Mouse (Mus musculus) E14TG2a.4 (cell line): ENCODE measurements at regions not wholly inside any gene's neighbourhood (a gene's known extent, or its start where the extent isn't known, plus 50 kb on each side); places are given as distances from the start of the nearest gene placed in this dataset.

Experiments
- H3K27me3 ChIP-seq: 2 replicates; pipeline ENCODE4 v1.6.1; 2014; ENCODE audit warnings: low read length, control low read depth; ENCODE audit not compliant: insufficient read depth
- H3K36me3 ChIP-seq: 2 replicates; pipeline ENCODE4 v1.6.1; 2014; ENCODE audit warnings: low read length, control low read depth; ENCODE audit not compliant: insufficient read depth
- H3K4me1 ChIP-seq: replicated peaks from 2 replicates; pipeline ENCODE4 v1.6.1; 2014; ENCODE audit warnings: low read depth, low read length, control low read depth
- H3K4me3 ChIP-seq: replicated peaks from 2 replicates; pipeline ENCODE4 v1.5.1; 2014; ENCODE audit warnings: mild to moderate bottlenecking, low read length
- H3K9me3 ChIP-seq: 2 replicates; pipeline ENCODE4 v1.6.1; 2014; ENCODE audit warnings: low read length, control low read depth
- CTCF ChIP-seq: conservative IDR thresholded peaks from 2 replicates; pipeline ENCODE4 v1.5.1; 2014; ENCODE audit warnings: low read length
- NANOG ChIP-seq: IDR thresholded peaks from 2 replicates; pipeline ENCODE4 v1.6.1; 2014; ENCODE audit warnings: borderline replicate concordance, low read length, mixed read lengths
- POU5F1 ChIP-seq: IDR thresholded peaks from 2 replicates; pipeline ENCODE4 v1.6.1; 2014; ENCODE audit warnings: low read length, borderline replicate concordance

- Histone ChIP-seq H3K4me3 (no peak overlapping the region), H3K36me3 (no peaks in the 10 kb centered on the region), H3K27me3 (no peaks in the 10 kb centered on the region), H3K4me1 (no peaks in the 10 kb centered on the region; the same call in 1 of the 2 replicates), H3K9me3 (no peaks in the 10 kb centered on the region)
- TF ChIP-seq NANOG (no peak), POU5F1 (no peak), CTCF (no peak)
These were observed 73.6 kb downstream of the Sdc1 start for GRCm38 (mm10) chr12:8844748-8845147.

- H3K9me3 ChIP-seq = no peaks in the 10 kb centered on the region
- no peak overlapping the region for H3K4me3 ChIP-seq
- H3K36me3 ChIP-seq = no peaks in the 10 kb centered on the region
- no peaks in the 10 kb centered on the region; the same call in 1 of the 2 replicates for H3K4me1 ChIP-seq
- TF ChIP-seq POU5F1 (no peak), CTCF (no peak), NANOG (no peak)
- no peaks in the 10 kb centered on the region for H3K27me3 ChIP-seq
These were observed 74.3 kb downstream of the Sdc1 start for GRCm38 (mm10) chr12:8845443-8845842.

GRCm38 (mm10) chr12:8846425-8847226, 74.8 kb upstream of the Laptm4a start:
- Histone ChIP-seq H3K4me3 (no peak overlapping the region), H3K4me1 (no peaks in the 10 kb centered on the region; the same call in 1 of the 2 replicates), H3K27me3 (no peaks in the 10 kb centered on the region), H3K36me3 (no peaks in the 10 kb centered on the region), H3K9me3 (no peaks in the 10 kb centered on the region)
- TF ChIP-seq NANOG (no peak), POU5F1 (no peak), CTCF (no peak)

GRCm38 (mm10) chr12:8847227-8847857, 74.1 kb upstream of the Laptm4a start:
- Histone ChIP-seq H3K36me3 (no peaks in the 10 kb centered on the region), H3K27me3 (no peaks in the 10 kb centered on the region), H3K4me3 (no peak overlapping the region), H3K4me1 (no peaks in the 10 kb centered on the region; the same call in 1 of the 2 replicates), H3K9me3 (no peaks in the 10 kb centered on the region)
- TF ChIP-seq NANOG = no peak
- no peak for TF ChIP-seq CTCF
- no peak for TF ChIP-seq POU5F1

- Histone ChIP-seq H3K36me3 (no peaks in the 10 kb centered on the region), H3K4me1 (no peaks in the 10 kb centered on the region; the same call in 1 of the 2 replicates), H3K9me3 (no peaks in the 10 kb centered on the region), H3K27me3 (no peaks in the 10 kb centered on the region), H3K4me3 (no peak overlapping the region)
- no peak for TF ChIP-seq POU5F1
- TF ChIP-seq CTCF = no peak
- TF ChIP-seq NANOG = no peak
These were observed 73.5 kb upstream of the Laptm4a start for GRCm38 (mm10) chr12:8847858-8848383.

- peaks cover 30% of the 10 kb centered on the region for H3K27me3 ChIP-seq
These were observed 67.6 kb upstream of the Laptm4a start for GRCm38 (mm10) chr12:8853858-8854257.

GRCm38 (mm10) chr12:8854401-8854800, 67.1 kb upstream of the Laptm4a start:
- no peak overlapping the region for H3K4me3 ChIP-seq
- peaks cover 19% of the 10 kb centered on the region for H3K4me1 ChIP-seq
- H3K9me3 ChIP-seq = no peaks in the 10 kb centered on the region
- H3K27me3 ChIP-seq = peaks cover 35% of the 10 kb centered on the region
- no peak for TF ChIP-seq CTCF
- TF ChIP-seq NANOG = no peak
- no peak for TF ChIP-seq POU5F1
- H3K36me3 ChIP-seq = no peaks in the 10 kb centered on the region

More at GRCm38 (mm10) chr12:8853858-8854257, 67.6 kb upstream of the Laptm4a start:
- Histone ChIP-seq H3K4me3 (no peak overlapping the region), H3K9me3 (no peaks in the 10 kb centered on the region), H3K36me3 (no peaks in the 10 kb centered on the region), H3K4me1 (peaks cover 14% of the 10 kb centered on the region)
- no peak for TF ChIP-seq POU5F1
- TF ChIP-seq NANOG = no peak
- TF ChIP-seq CTCF = no peak

- H3K4me3 ChIP-seq = no peak overlapping the region
- peaks cover 39% of the 10 kb centered on the region for H3K27me3 ChIP-seq
These were observed 66.3 kb upstream of the Laptm4a start for GRCm38 (mm10) chr12:8855119-8855518.

More at GRCm38 (mm10) chr12:8855119-8855518, 66.3 kb upstream of the Laptm4a start:
- TF ChIP-seq NANOG (no peak), CTCF (no peak), POU5F1 (no peak)
- Histone ChIP-seq H3K9me3 (no peaks in the 10 kb centered on the region), H3K36me3 (no peaks in the 10 kb centered on the region), H3K4me1 (peaks cover 27% of the 10 kb centered on the region)
